Mouse (Mus musculus) intestine, embryonic 14.5 days (tissue): ENCODE measurements around the gene Astn2. TPM values are rescaled to one million over a fixed set of nuclear protein-coding genes. Genes with fewer than 3 reads are reported as not detected.

Source experiments
- ATAC-seq: fragments of 200-750 bp; cut with Nextera tagmentation; replicated peaks from 2 replicates; pipeline ENCODE4 v1.8.0; 2017; ENCODE audit warnings: low read depth, moderate number of reproducible peaks, moderate TSS enrichment, moderate library complexity; ENCODE audit not compliant: low FRiP score, low TSS enrichment
- DNase-seq: peaks from one replicate; pipeline ENCODE4 v3.0.0-alpha.2; 2018; ENCODE audit warnings: low spot score
- H3K27ac ChIP-seq: fragments of 300-500 bp; sonication (generic); 2 replicates; pipeline ENCODE4 v1.5.1; 2014; ENCODE audit warnings: low read depth, mild to moderate bottlenecking, control low read depth
- H3K27me3 ChIP-seq: fragments of 300-500 bp; sonication (generic); replicated peaks from 2 replicates; pipeline ENCODE4 v1.6.1; 2014; ENCODE audit warnings: low read length, control low read depth; ENCODE audit not compliant: control insufficient read depth, insufficient read depth
- H3K36me3 ChIP-seq: fragments of 300-500 bp; sonication (generic); 2 replicates; pipeline ENCODE4 v1.6.1; 2014; ENCODE audit warnings: low read length, control low read depth; ENCODE audit not compliant: control insufficient read depth, insufficient read depth
- H3K4me1 ChIP-seq: fragments of 300-500 bp; sonication (generic); replicated peaks from 2 replicates; pipeline ENCODE4 v1.6.1; 2014; ENCODE audit warnings: low read length, control low read depth, mixed read lengths; ENCODE audit not compliant: control insufficient read depth, insufficient read depth
- H3K4me2 ChIP-seq: fragments of 300-500 bp; sonication (generic); 2 replicates; pipeline ENCODE4 v1.6.1; 2014; ENCODE audit warnings: low read length
- H3K4me3 ChIP-seq: fragments of 300-500 bp; sonication (generic); 2 replicates; pipeline ENCODE4 v1.5.1; 2014; ENCODE audit warnings: low read depth, low read length, control low read depth, mixed read lengths
- H3K9ac ChIP-seq: fragments of 300-500 bp; sonication (generic); 2 replicates; pipeline ENCODE4 v1.6.1; 2014; ENCODE audit warnings: mild to moderate bottlenecking, low read length
- H3K9me3 ChIP-seq: fragments of 300-500 bp; sonication (generic); 2 replicates; pipeline ENCODE4 v1.6.1; 2016; ENCODE audit warnings: low read length, control low read depth; ENCODE audit not compliant: control insufficient read depth
- WGBS: fragments of 180-500 bp; shearing (Covaris S2); extraction: QIAGEN DNeasy Blood & Tissue Kit; methylation state at CpG from one replicate; pipeline ENCODE4 v1.1.7; 2014; 5-methylcytosine and 5-hydroxymethylcytosine counted together
- polyA plus RNA-seq: library from polyadenylated mRNA; unstranded; fragments of >200 nt; fragmentation: Nextera tagmentation; extraction: Ambion mirVana; gene quantifications from 2 replicates; pipeline ENCODE4 v1.2.1, GENCODE M21; 2014

The Astn2 gene
- polyA plus RNA-seq, 1 experiment from 2014 or later, result 0.96 TPM

DNA sequence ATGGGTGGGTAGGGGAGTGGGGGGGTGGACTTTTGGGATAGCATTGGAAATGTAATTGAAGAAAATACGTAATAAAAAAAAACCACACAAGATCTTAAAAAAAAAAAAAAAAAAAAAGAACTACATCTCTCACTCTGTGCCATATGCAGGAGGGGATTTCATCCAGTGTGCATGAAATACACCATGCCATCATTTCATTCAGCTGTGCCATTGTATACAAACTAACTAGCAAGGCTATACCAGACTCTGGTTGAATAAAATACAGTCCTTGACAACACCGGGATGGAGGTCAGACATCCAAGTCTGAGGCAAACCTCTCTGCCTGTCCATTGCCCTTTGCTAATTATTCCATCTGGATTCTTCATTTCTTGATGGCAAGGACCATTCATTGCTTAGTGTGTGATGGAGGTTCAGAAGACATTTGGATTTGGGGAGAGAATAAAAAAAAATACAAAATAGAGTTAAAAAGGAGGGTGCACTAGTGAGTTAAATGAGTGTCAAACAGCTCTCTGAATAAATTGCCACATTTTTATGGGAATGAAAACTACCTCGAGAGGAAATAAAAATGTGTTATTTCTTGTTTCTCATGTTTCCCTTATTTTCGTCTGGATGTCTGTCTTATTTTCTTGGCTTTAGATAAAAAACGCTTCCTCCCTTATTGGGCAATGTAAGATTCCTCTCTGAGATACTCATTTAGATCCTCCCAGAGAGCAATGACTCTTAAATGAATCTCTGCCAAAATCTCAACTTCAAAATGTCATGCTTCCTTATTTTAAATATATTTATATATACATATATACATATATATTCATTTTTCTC is 445.8 kb downstream of the Astn2 start:
- H3K4me2 ChIP-seq, result no peak overlapping the region
- H3K4me1 ChIP-seq, result no peaks in the 10 kb centered on the region
- 80% methylated on average over 5 of the region's 5 CpGs for whole genome bisulfite sequencing
- H3K36me3 ChIP-seq, result no peaks in the 10 kb centered on the region
- no peak overlapping the region for H3K4me3 ChIP-seq
- H3K9ac ChIP-seq, result no peak overlapping the region
- H3K9me3 ChIP-seq, result no peaks in the 10 kb centered on the region
- DNase-seq (no peak), ATAC-seq (no peak)
- H3K27me3 ChIP-seq, result no peaks in the 10 kb centered on the region
- H3K27ac ChIP-seq, result no peak overlapping the region

GRCm38 (mm10) chr4:65951918-65952317 is 452.5 kb downstream of the Astn2 start:
- no peaks in the 10 kb centered on the region for H3K36me3 ChIP-seq
- H3K4me3 ChIP-seq, result no peak overlapping the region
- no peak overlapping the region for H3K4me2 ChIP-seq
- WGBS, result 80% methylated on average over 1 of the region's 1 CpGs
- H3K9me3 ChIP-seq, result no peaks in the 10 kb centered on the region
- DNase-seq (no peak), ATAC-seq (no peak)
- no peak overlapping the region for H3K9ac ChIP-seq
- H3K27ac ChIP-seq, result no peak overlapping the region
- H3K4me1 ChIP-seq, result no peaks in the 10 kb centered on the region
- no peaks in the 10 kb centered on the region for H3K27me3 ChIP-seq

DNA sequence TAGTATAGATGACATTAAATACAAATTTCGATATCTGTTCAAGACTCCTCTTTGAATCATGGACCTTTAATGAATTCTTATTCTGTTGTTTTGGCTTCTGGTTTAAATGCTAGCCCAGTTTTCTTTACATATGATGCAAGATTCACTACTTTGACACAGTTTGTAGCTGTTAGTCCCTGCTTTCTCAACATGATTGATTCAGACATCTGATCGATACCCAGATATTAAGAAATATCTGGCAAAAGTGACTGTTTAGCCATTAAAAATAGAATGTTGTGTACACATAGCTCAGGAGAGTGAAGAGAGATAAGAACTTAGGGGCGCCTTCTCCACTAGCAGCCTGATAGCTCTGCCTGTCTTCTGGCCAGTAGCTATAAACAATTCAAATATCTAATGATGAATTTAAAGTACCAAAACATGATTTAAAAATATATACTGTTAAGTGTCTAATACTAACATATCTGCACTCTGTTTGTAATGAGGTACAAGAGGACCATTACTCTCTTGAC is 457.2 kb downstream of the Astn2 start:
- Histone ChIP-seq H3K4me1 (no peaks in the 10 kb centered on the region), H3K4me2 (no peak overlapping the region), H3K36me3 (no peaks in the 10 kb centered on the region), H3K27ac (no peak overlapping the region), H3K9ac (no peak overlapping the region), H3K9me3 (no peaks in the 10 kb centered on the region), H3K27me3 (no peaks in the 10 kb centered on the region), H3K4me3 (no peak overlapping the region)
- WGBS, result 81% methylated on average over 3 of the region's 3 CpGs
- DNase-seq (no peak), ATAC-seq (no peak)

- no peak overlapping the region for H3K4me3 ChIP-seq
- ATAC-seq (no peak), DNase-seq (no peak)
- no peaks in the 10 kb centered on the region for H3K9me3 ChIP-seq
- WGBS, result 92% methylated on average over 2 of the region's 2 CpGs
- no peaks in the 10 kb centered on the region for H3K36me3 ChIP-seq
- no peak overlapping the region for H3K9ac ChIP-seq
- no peaks in the 10 kb centered on the region for H3K27me3 ChIP-seq
- H3K4me2 ChIP-seq, result no peak overlapping the region
- no peak overlapping the region for H3K27ac ChIP-seq
- H3K4me1 ChIP-seq, result no peaks in the 10 kb centered on the region
Observed at GRCm38 (mm10) chr4:65946021-65946420, 458.4 kb downstream of the Astn2 start.

DNA sequence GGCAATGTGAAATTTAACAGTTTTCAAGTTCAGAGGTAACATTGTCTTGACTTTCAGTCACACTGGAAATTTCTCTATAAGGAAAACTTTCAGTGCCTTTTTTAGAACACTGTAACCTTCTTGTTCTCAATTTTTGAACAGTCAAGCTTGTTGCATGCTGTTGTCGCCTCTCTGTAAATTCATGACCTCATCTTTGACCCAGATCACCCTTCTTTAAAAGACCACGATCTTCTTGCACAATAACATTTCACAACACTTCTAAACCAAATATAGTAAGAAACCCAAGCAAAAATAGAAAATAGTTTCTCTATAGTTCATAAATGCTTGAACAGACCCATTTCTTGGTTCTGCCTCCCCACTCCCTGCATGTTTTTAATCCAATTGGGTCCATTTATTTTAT is 473.5 kb downstream of the Astn2 start:
- no peaks in the 10 kb centered on the region for H3K9me3 ChIP-seq
- no peaks in the 10 kb centered on the region for H3K4me1 ChIP-seq
- no peak for ATAC-seq
- H3K36me3 ChIP-seq, result no peaks in the 10 kb centered on the region
- no peak overlapping the region for H3K27ac ChIP-seq
- 75% methylated on average over 2 of the region's 2 CpGs for WGBS
- no peak overlapping the region for H3K4me2 ChIP-seq
- H3K9ac ChIP-seq, result no peak overlapping the region
- no peak overlapping the region for H3K4me3 ChIP-seq
- no peak for DNase-seq
- H3K27me3 ChIP-seq, result no peaks in the 10 kb centered on the region

DNA sequence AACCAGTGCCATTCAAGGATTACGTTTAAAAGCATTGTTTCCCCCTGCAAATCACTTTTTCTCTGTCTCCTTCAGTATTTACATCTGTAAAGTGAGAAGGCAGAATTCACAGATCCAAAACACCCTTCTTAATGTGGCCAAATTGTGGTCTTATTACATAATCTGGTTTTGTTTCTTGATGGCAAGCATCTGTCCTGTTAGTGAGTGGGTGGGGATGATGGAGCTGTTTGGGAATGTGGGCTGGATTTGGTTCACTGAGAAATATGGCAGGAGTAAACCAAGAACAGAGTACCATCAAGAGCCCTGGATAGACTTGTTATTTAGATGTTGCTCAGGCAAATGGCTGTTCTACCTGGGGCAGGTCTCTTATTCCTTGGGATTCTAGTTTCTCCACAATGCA is 484.1 kb downstream of the Astn2 start:
- no peak overlapping the region for H3K9ac ChIP-seq
- WGBS, result 62% methylated on average over 1 of the region's 1 CpGs
- H3K36me3 ChIP-seq, result no peaks in the 10 kb centered on the region
- H3K27ac ChIP-seq, result no peak overlapping the region
- no peaks in the 10 kb centered on the region for H3K4me1 ChIP-seq
- H3K4me2 ChIP-seq, result no peak overlapping the region
- ATAC-seq (no peak), DNase-seq (no peak)
- H3K27me3 ChIP-seq, result no peaks in the 10 kb centered on the region
- no peak overlapping the region for H3K4me3 ChIP-seq
- no peaks in the 10 kb centered on the region for H3K9me3 ChIP-seq

DNA sequence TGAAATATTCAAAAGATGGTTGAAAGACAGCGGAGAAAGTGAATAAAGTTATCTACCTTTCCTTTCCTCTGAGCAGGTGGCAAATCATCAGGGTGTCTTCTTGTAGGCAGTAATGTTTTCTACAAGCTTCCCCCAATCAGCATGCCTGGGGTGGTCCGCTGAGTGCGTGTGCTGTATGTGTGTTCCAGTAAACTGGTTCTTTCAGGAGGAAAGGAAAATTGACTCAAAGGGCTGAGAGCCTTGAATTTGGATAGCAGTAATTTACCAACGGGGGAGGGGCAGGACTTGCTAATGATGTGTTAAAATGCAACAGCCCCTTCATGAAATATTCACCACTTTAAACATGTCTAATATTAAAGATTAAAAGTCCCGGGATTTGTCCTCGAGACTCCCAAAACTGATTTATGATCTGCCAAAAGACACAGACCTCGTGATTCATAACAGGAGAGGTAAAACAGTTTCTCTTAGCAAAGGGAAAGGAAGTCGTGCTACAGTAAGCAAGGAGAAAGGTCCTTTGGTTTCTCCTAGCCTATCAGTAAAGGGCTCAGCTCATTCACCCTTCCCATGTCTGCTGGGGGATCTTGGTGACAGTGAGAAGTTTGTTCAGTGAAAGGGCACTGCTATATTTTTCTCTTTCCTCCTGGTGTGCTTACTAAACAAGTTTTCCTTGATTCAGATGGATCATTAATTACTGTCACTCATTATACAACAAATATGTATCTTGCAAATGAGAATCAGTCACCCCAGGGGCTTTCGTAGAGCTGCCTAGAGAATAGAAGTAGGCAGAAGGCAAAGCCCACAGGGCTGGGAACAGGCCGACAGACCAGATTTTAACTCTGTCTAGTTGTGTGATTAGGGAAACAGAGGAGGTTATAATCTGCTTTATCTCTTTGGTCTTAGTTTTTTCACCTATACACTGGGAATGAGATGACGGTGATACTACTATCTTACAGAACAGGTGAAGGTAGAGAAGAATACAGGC is 488.1 kb downstream of the Astn2 start:
- no peak for ATAC-seq
- no peak overlapping the region for H3K9ac ChIP-seq
- no peak overlapping the region for H3K4me2 ChIP-seq
- H3K27ac ChIP-seq, result no peak overlapping the region
- DNase-seq, result no peak
- no peaks in the 10 kb centered on the region for H3K36me3 ChIP-seq
- WGBS, result 66% methylated on average over 11 of the region's 11 CpGs
- H3K27me3 ChIP-seq, result no peaks in the 10 kb centered on the region
- H3K4me3 ChIP-seq, result no peak overlapping the region
- no peaks in the 10 kb centered on the region for H3K9me3 ChIP-seq
- H3K4me1 ChIP-seq, result no peaks in the 10 kb centered on the region

- no peaks in the 10 kb centered on the region for H3K4me1 ChIP-seq
- H3K27ac ChIP-seq, result no peak overlapping the region
- H3K4me2 ChIP-seq, result no peak overlapping the region
- H3K9ac ChIP-seq, result no peak overlapping the region
- no peaks in the 10 kb centered on the region for H3K9me3 ChIP-seq
- no peak overlapping the region for H3K4me3 ChIP-seq
- H3K27me3 ChIP-seq, result no peaks in the 10 kb centered on the region
- ATAC-seq (no peak), DNase-seq (no peak)
- H3K36me3 ChIP-seq, result no peaks in the 10 kb centered on the region
- WGBS, result 59% methylated on average over 8 of the region's 8 CpGs
Observed at GRCm38 (mm10) chr4:65912247-65912942, 492.0 kb downstream of the Astn2 start.
